Mouse (Mus musculus): Measurements from ENCODE around the gene Spop. TPM values are rescaled to one million over a fixed set of nuclear protein-coding genes. Genes with fewer than 3 reads are reported as not detected.

The Spop gene
- polyA plus RNA-seq, 1 experiment from 2014 or later, result 62.0 TPM

DNA sequence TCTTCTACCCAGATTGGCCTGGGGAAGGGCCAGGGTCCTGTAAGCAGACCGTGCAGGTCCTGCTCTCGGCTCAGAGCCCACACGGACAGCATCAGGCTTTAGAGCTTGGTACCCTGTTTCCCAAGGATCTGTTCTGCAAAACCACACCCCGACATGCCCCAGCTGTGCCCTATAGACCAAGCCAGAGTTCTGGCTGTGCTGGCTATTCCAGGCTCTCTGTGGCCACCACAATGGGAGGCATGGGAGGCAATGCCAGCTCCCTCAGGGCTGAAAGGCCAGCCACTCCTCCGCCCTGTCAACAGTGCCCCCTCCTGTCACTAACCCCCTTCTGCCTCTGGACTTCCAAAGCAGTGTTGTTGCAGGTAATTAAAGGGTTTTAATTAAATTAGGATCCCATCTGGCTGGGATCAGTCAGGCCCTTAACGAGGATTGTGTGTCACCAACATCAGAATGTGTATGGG is 90.4 kb downstream of the Spop start:
- Histone ChIP-seq H3K9ac (ENCODE audit: low read length) (no peak overlapping the region), H3K36me3 (ENCODE audit: control insufficient read depth, insufficient read depth, low read length) (no peaks in the 10 kb centered on the region), H3K4me2 (ENCODE audit: low read length) (no peak overlapping the region), H3K27ac (ENCODE audit: low read depth, low read length) (no peak overlapping the region), H3K4me3 (ENCODE audit: low read depth, low read length) (no peak overlapping the region), H3K4me1 (ENCODE audit: control insufficient read depth, insufficient read depth, low read length) (no peaks in the 10 kb centered on the region; the same call in 1 of the 2 replicates), H3K27me3 (replicated peaks; ENCODE audit: control insufficient read depth, insufficient read depth, low read length) (no peaks in the 10 kb centered on the region), H3K9me3 (replicated peaks; ENCODE audit: control insufficient read depth, low read length) (no peaks in the 10 kb centered on the region)
- WGBS, result 28% methylated on average over 6 of the region's 6 CpGs
- DNase-seq (ENCODE audit: low spot score) (no peak), ATAC-seq (no peak)

DNA sequence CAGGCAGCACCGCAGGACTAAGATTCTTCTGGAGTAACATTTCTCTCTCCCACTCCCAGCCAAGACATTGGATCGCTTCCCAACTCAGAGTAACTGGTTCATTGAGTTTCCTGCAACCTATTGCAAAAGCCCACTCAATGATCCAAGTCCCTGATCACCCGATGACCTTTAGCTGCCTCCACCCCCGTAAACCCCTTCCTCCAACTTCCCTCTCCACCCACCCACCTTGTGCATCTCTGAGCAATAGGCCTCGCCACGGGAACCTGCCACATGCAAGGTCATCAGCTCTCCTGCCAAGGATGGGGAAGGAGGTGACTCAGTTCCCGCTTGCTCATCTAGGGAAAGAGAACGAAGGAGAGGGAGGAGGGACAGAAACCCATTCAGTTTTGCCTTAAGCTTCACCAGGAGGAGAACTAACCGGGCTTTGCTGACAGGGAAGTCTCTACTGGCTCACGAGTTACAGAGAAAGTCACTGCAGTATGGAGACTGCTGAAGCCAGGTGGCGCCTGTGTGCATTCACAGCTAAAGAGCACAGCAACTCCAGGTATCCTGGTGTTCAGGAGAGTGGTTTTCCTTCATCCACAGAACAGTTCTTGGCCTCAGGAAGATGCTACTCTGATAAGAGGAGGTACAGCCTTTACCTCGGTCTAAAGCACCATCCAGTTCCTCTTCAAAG is 93.3 kb downstream of the Spop start:
- no peak for ATAC-seq
- WGBS, result 51% methylated on average over 12 of the region's 12 CpGs

DNA sequence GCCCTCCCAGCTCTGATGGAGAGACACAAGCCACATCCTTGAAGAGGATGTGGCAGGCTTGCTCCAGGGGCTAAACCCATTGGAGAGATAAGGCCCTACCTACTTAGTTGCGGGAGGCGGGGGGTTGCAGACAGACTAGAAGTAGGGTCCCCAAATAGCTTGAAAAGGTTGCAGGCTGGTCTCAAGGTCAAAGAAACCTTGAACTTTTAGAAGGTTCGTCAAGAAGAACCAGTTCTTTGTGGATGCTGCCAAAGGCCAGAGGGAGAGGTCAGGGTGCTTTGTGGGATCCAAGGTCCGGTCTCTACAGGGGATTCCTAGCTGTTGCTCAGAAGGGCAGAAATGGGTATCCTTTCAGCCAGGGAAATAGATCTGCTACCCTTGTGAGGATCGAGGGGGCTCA is 93.9 kb downstream of the Spop start:
- Histone ChIP-seq H3K9me3 (replicated peaks; ENCODE audit: control insufficient read depth, low read length) (no peaks in the 10 kb centered on the region), H3K4me1 (ENCODE audit: control insufficient read depth, insufficient read depth, low read length) (no peaks in the 10 kb centered on the region), H3K27ac (ENCODE audit: low read depth, low read length) (no peak overlapping the region), H3K4me3 (ENCODE audit: low read depth, low read length) (no peak overlapping the region), H3K4me2 (ENCODE audit: low read length) (no peak overlapping the region), H3K9ac (ENCODE audit: low read length) (no peak overlapping the region), H3K27me3 (replicated peaks; ENCODE audit: control insufficient read depth, insufficient read depth, low read length) (peaks cover 11% of the 10 kb centered on the region), H3K36me3 (ENCODE audit: control insufficient read depth, insufficient read depth, low read length) (no peaks in the 10 kb centered on the region)
- DNase-seq (ENCODE audit: low spot score) (no peak), ATAC-seq (no peak)
- WGBS, result 73% methylated on average over 5 of the region's 5 CpGs

More for the DNA sequence above, 93.3 kb downstream of the Spop start:
- H3K4me3 ChIP-seq (ENCODE audit: low read depth, low read length), result no peak overlapping the region
- no peak overlapping the region for H3K27ac ChIP-seq (ENCODE audit: low read depth, low read length)
- H3K36me3 ChIP-seq (ENCODE audit: control insufficient read depth, insufficient read depth, low read length), result no peaks in the 10 kb centered on the region
- H3K4me1 ChIP-seq (ENCODE audit: control insufficient read depth, insufficient read depth, low read length), result no peaks in the 10 kb centered on the region
- H3K9me3 ChIP-seq (replicated peaks; ENCODE audit: control insufficient read depth, low read length), result no peaks in the 10 kb centered on the region
- no peak overlapping the region for H3K9ac ChIP-seq (ENCODE audit: low read length)
- no peak overlapping the region for H3K4me2 ChIP-seq (ENCODE audit: low read length)
- peaks cover 5% of the 10 kb centered on the region; the same call in 1 of the 2 replicates for H3K27me3 ChIP-seq (replicated peaks; ENCODE audit: control insufficient read depth, insufficient read depth, low read length)
- no peak for DNase-seq (ENCODE audit: low spot score)

DNA sequence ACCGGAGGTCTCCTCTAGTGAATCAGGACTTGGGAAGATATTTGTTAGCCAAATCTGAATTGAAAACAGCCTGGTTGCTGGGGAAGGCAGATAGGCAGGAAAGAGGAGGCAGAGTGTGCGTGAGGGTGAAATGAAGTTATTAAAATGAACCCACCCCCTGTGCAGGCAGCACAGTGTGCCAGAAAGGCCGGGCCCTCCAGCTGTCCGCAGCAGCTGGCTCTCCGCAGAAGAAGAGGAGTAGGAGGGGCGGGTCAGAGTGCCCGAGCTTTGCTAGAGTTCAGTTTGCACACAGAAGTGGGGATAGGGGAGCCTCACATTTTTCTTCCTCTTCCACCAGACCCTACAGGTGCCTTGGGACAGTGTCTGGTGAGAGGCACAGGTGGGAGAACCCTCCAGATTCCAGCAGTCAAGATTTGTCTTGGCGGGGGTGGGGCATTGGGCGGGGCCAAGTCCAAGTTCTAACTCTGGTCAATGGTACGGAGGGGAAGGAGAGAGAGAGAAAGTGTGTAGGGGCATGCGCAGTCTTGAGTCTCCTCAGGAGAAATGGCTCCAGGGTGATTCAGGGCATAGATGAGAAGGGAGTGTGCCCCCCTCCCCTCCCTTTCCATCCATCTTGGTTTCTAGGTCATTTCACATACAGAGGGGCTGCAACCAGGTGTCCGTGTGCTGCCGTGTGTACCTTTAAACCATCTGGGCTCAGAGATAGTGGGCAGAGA is 94.5 kb downstream of the Spop start:
- Histone ChIP-seq H3K36me3 (ENCODE audit: control insufficient read depth, insufficient read depth, low read length) (no peaks in the 10 kb centered on the region), H3K27ac (ENCODE audit: low read depth, low read length) (no peak overlapping the region), H3K4me3 (ENCODE audit: low read depth, low read length) (no peak overlapping the region), H3K4me1 (ENCODE audit: control insufficient read depth, insufficient read depth, low read length) (no peaks in the 10 kb centered on the region), H3K27me3 (replicated peaks; ENCODE audit: control insufficient read depth, insufficient read depth, low read length) (peaks cover 16% of the 10 kb centered on the region), H3K9ac (ENCODE audit: low read length) (no peak overlapping the region), H3K4me2 (ENCODE audit: low read length) (no peak overlapping the region), H3K9me3 (replicated peaks; ENCODE audit: control insufficient read depth, low read length) (no peaks in the 10 kb centered on the region)
- DNase-seq (ENCODE audit: low spot score), result no peak
- 57% methylated on average over 13 of the region's 13 CpGs for WGBS
- no peak for ATAC-seq

DNA sequence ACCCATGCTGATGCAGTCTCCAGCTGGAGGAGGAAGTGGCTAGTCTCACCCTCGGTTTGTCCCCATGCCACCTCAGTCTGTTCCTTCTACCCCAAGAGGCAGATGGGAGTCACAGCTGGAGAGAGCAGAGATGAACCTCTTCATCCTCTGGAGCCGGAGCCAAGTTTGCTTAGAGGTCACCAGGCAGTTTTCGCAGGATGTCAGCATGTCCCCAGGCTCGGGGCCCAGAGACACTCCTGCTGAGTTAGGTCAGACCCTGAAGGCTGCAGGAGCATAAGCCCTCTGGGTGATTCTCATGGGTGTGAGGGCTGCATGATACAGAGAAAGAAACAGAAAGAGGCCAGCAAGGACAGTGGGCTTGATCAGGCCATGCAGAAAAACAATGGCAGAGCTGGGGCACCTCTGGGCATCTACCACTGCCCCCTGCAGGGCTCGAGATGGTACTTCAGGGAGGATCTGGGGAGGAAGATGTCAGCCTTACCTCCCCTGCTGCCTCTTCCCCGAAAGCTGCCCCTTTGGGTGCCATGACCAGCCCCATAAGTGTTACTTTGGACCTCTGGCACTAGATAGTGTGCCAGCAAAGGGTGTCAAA is 95.3 kb downstream of the Spop start:
- DNase-seq (ENCODE audit: low spot score), result no peak
- no peak overlapping the region for H3K4me2 ChIP-seq (ENCODE audit: low read length)
- WGBS, result 73% methylated on average over 6 of the region's 6 CpGs

DNA sequence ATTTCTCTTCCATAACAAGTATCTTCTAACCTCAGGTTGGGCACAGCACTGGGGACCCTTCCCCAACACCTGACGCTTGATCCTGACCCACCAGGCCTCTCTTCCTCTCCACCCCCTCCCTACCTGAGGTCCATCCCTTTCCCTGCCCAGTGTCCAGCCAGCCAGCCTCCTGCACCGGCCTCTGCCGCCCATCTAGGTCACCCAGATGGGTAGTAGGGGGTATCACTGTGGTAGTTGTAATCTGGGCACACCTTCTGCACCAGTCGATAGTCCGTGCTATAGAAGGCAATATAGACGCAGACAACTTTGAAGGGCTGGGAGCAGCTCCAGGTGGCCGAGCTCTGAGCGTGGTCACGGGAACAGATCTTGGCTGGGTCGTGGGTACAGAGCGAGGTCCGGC is 96.8 kb downstream of the Spop start:
- H3K27ac ChIP-seq (ENCODE audit: low read depth, low read length), result no peak overlapping the region
- H3K27me3 ChIP-seq (replicated peaks; ENCODE audit: control insufficient read depth, insufficient read depth, low read length), result peaks cover 35% of the 10 kb centered on the region
- no peak overlapping the region for H3K4me2 ChIP-seq (ENCODE audit: low read length)
- ATAC-seq (no peak), DNase-seq (ENCODE audit: low spot score) (no peak)
- no peak overlapping the region for H3K4me3 ChIP-seq (ENCODE audit: low read depth, low read length)
- H3K4me1 ChIP-seq (ENCODE audit: control insufficient read depth, insufficient read depth, low read length), result peaks cover 10% of the 10 kb centered on the region
- H3K9ac ChIP-seq (ENCODE audit: low read length), result no peak overlapping the region
- no peaks in the 10 kb centered on the region for H3K9me3 ChIP-seq (replicated peaks; ENCODE audit: control insufficient read depth, low read length)
- 88% methylated on average over 12 of the region's 12 CpGs for WGBS
- no peaks in the 10 kb centered on the region for H3K36me3 ChIP-seq (ENCODE audit: control insufficient read depth, insufficient read depth, low read length)

More for the DNA sequence above, 95.3 kb downstream of the Spop start:
- Histone ChIP-seq H3K9me3 (replicated peaks; ENCODE audit: control insufficient read depth, low read length) (no peaks in the 10 kb centered on the region), H3K36me3 (ENCODE audit: control insufficient read depth, insufficient read depth, low read length) (no peaks in the 10 kb centered on the region), H3K27ac (ENCODE audit: low read depth, low read length) (no peak overlapping the region), H3K4me1 (ENCODE audit: control insufficient read depth, insufficient read depth, low read length) (peaks cover 5% of the 10 kb centered on the region; the same call in 1 of the 2 replicates), H3K27me3 (replicated peaks; ENCODE audit: control insufficient read depth, insufficient read depth, low read length) (peaks cover 25% of the 10 kb centered on the region), H3K9ac (ENCODE audit: low read length) (no peak overlapping the region), H3K4me3 (ENCODE audit: low read depth, low read length) (no peak overlapping the region)
- ATAC-seq, result no peak

DNA sequence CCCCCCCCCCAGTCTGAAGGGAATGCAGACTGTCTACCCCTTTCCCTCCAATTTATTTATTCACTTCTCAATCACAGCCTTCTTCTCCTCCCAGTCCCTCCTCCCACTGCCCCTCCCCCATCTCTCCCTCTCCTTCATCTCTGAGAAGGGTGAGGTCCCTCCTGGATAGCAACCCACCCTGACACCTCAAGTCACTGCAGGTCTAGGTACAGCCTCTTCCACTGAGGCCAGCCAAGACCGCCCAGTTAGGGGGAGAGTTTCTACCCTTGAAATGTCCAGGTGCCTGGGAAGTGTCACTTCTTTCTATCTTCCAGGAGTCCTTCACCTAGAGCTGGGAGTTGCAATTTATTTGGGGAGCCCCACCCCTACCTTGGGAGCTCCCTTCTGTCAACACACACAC is 98.0 kb downstream of the Spop start:
- DNase-seq (ENCODE audit: low spot score) (no peak), ATAC-seq (no peak)
- no peak overlapping the region for H3K4me2 ChIP-seq (ENCODE audit: low read length)
- H3K9me3 ChIP-seq (replicated peaks; ENCODE audit: control insufficient read depth, low read length), result no peaks in the 10 kb centered on the region
- no peak overlapping the region for H3K27ac ChIP-seq (ENCODE audit: low read depth, low read length)
- H3K27me3 ChIP-seq (replicated peaks; ENCODE audit: control insufficient read depth, insufficient read depth, low read length), result peaks cover 35% of the 10 kb centered on the region
- H3K4me3 ChIP-seq (ENCODE audit: low read depth, low read length), result no peak overlapping the region
- no peaks in the 10 kb centered on the region for H3K36me3 ChIP-seq (ENCODE audit: control insufficient read depth, insufficient read depth, low read length)
- H3K9ac ChIP-seq (ENCODE audit: low read length), result no peak overlapping the region
- peaks cover 22% of the 10 kb centered on the region for H3K4me1 ChIP-seq (ENCODE audit: control insufficient read depth, insufficient read depth, low read length)
- WGBS, result 80% methylated on average over 1 of the region's 1 CpGs

DNA sequence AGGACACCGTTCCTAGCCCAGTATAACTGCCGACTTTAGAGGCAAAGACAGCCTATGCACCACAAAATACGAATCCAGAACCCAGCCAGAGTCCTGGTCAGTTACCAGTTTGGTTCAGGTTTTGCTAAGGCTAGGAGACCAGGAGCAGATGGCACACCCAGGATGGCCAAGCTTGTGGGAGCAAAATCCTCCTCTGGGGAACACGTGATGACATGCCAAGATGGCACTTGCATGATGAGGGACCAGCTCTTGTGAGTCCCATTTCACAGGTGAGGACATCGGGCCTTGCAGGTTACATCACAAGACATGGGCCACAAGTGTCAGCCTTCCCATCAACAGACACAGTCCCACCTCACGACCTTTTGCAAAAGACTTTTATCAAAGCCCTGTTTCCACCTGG is 98.5 kb downstream of the Spop start:
- no peak for ATAC-seq
- Histone ChIP-seq H3K4me3 (ENCODE audit: low read depth, low read length) (0 out of 2 replicates have a peak overlapping the region, but pooled peaks have one; percentile 47), H3K4me2 (ENCODE audit: low read length) (no peak overlapping the region)

More for the DNA sequence above, 98.5 kb downstream of the Spop start:
- Histone ChIP-seq H3K36me3 (ENCODE audit: control insufficient read depth, insufficient read depth, low read length) (no peaks in the 10 kb centered on the region), H3K9ac (ENCODE audit: low read length) (no peak overlapping the region), H3K27ac (ENCODE audit: low read depth, low read length) (no peak overlapping the region), H3K27me3 (replicated peaks; ENCODE audit: control insufficient read depth, insufficient read depth, low read length) (peaks cover 35% of the 10 kb centered on the region), H3K4me1 (ENCODE audit: control insufficient read depth, insufficient read depth, low read length) (peaks cover 24% of the 10 kb centered on the region), H3K9me3 (replicated peaks; ENCODE audit: control insufficient read depth, low read length) (no peaks in the 10 kb centered on the region)
- DNase-seq (ENCODE audit: low spot score), result no peak
- 83% methylated on average over 6 of the region's 6 CpGs for WGBS

Measured in forebrain, embryonic 14.5 days (tissue).